Mouse (Mus musculus) layer of hippocampus, postnatal 25 days (tissue): Measurements from ENCODE around the gene Myl7. TPM values are rescaled to one million over a fixed set of nuclear protein-coding genes. Genes with fewer than 3 reads are reported as not detected.
A peak's percentile ranks its signal among the peaks of the same experiment; 100 is the strongest.

Experiments used
- DNase-seq, 2 experiments: peaks; one replicate each; pipeline ENCODE4 v3.0.0; 2022; ENCODE audit warnings: mixed read lengths in 2 of 2, low spot score in 1 of 2; ENCODE audit errors: extremely low spot score in 1 of 2
- total RNA-seq, 2 experiments: library from RNA; stranded (reverse); gene quantifications; 2 replicates each; pipeline ENCODE4 v1.2.3; 2021

The Myl7 gene
- total RNA-seq, 2 experiments from 2014 or later, result not detected

DNA sequence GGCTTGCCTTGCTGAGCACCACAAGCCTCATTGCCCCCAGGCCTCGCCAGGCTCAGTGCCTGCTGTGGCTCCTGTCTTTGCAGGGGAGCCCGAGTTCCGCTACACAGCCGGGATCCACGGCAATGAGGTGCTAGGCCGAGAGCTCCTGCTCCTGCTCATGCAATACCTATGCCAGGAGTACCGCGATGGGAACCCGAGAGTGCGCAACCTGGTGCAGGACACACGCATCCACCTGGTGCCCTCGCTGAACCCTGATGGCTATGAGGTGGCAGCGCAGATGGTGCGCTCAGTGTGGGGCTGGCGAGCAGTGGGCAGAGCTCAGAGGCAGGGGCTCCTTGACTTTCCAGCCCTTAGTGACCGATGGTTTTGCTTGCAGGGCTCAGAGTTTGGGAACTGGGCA is 29.3 kb downstream of the Myl7 start:
- no peak for DNase-seq

DNA sequence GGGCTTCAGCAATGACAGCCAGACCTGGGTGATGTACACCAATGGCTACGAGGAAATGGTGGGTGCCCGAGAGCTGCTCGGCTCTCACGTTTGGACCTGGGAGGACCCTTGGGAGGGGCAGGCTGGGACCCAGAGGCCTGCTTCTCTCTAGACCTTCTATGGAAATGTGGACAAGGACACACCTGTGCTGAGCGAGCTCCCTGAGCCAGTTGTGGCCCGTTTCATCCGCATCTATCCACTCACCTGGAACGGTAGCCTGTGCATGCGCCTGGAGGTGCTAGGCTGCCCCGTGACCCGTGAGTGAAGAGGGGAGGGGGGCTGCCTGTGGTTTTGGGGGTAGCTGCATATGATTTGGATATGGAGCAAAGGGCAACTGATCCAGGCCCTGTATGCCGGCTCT is 30.3 kb downstream of the Myl7 start:
- DNase-seq, result no peak

DNA sequence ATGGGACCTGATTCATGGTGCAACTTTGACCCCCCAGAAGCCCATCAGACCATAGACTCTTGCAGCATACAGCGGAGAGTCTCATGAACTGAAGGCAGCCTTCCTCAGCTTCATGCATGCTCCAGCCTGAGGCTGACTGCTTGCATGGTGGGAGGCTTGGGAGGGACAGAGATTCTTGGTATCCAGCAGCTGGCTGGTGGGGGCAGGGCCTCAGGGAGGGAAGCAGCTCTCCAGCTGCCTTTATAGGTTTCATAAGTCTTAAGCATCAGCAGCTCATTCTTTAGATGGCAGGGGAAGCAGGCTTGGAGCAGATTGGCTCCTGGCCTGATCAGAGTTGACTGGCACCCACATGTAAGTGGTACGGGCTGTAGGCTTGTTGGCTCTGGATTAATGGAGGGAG is 31.4 kb downstream of the Myl7 start:
- DNase-seq, result no peak

DNA sequence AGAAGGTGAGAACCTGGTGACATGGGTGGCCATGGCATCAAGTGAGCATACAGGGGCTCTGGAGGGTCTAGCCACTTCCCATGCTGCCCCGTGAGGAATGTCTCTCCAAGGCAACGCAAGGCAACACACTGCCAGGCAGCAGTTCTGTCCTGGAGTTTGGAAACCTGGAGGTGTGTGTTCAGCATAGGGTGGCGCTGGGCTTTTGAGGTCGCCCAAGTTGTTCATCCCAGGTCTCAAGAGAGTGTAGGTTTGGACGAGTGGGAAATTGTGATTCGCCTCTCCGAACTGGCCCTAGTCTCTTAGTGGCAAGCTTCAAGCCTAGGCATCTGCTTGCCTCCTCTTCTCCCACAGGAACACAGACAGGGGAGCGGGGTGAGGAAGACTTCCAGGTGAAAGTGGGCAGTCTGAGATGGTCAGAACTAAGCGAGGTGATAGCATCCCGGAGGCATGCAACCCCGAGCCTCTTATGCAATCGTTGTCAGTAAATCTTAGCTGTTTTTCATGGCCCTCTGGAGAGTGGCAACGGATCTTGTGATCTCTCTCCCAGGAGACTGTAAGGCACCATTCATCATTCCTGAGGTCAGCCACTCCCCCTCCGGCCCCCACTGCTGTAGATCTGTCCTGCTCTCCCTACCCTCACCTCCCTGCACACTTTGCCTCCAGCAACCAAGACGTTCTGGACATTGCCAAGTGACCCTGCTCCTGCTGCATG is 36.0 kb downstream of the Myl7 start:
- DNase-seq, result no peak

DNA sequence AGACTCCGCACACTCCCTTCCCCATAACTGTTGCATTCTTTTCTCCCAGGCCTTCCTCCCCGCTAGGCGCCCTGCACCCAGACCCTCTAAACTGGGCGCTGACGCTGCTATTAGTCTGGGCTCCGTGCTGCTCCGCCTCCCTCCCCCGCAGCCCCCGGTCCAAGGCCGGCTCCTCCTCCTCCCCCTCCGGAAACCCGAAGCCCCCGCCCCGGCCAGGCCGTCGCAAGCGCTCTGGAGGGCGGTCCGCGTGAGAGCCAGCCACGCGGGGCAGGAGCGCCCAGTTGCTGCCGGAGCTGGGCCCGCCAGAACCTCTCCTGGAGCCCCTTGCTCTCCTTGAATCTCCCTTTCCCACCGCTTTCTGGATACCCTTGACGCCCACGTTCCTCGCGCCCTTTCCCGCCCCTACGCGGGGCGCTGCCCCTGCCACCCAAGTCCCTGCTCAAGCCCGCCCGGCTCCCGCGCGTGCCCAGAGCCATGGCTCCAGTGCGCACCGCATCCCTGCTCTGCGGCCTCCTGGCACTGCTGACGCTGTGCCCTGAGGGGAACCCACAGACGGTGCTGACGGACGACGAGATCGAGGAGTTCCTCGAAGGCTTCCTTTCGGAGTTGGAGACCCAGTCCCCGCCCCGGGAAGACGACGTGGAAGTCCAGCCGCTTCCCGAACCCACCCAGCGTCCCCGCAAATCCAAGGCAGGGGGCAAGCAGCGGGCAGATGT is 36.7 kb downstream of the Myl7 start, which contains the start of gene Aebp1:
Gene Aebp1, plus strand, starts transcription at position 270 of the 716 bp plus-strand sequence.
- no peak for DNase-seq

DNA sequence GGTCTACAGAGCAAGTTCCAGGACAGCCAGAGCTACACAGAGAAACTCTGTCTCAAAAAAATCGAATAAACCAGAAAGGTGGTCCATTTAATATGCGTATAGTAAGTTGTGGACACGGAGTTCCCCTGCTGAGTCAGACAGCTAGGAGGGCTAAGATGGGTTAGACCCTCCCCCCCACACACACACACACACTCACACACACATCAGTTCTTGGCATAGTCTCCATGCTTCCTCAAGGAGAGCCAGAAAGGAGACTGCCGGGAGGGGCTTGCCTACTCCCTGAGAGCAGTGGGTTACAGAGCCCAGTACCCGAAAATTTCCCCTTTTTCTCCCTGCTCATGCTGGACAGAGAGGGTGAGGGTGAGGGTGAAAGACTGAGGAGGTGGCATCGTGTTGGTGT is 37.9 kb downstream of the Myl7 start:
- no peak for DNase-seq

DNA sequence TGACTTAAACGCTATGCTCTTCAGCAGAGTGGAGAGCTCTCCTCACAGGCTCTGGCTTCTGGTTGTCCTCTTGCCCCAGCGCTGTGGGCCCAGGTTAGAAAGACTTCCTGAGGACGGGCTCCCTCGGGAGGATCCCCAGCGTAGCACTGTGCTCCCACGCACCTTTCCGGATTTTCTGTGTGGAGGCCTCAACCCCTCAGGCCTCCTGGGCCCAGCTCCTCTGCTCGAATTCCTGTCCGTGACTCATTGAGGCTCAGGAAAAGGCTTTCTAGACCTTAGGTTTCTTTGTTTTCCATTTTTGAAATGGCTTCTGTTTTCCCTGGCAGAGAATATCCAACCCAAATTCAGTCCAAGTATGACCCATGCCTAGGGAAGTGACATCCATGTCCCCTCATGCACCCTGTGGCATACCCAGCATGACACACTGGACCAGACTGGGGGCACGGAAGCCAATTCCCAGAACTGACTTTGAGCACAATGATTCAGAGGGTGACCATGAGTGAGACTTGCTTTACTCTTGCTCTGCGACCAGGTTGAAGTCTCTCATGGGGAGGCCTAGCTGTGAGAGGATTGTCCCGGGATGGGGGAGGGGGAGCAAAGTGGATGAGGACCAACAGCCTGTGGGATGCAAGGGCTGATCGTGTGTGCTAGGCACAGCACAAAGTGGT is 38.6 kb downstream of the Myl7 start:
- no peak for DNase-seq

DNA sequence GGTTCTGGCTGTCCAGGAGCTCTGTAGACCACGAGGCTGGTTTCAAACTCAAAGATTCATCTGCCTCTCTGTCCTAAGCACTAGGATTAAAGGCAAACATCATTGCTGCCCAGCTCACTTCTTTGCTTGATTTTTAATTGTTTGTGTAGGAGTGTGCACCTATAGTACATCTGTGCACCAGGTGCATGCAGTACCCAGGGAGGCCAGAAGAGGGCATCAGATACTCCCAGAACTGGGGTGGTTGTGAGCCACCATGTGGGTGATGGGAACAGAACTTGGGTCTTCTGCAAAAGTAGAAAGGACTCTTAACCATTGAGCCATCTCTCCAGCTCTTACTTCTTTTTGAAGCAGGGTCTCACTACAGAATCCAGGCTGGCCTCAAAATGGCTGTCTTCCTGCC is 39.9 kb downstream of the Myl7 start:
- DNase-seq, result no peak

DNA sequence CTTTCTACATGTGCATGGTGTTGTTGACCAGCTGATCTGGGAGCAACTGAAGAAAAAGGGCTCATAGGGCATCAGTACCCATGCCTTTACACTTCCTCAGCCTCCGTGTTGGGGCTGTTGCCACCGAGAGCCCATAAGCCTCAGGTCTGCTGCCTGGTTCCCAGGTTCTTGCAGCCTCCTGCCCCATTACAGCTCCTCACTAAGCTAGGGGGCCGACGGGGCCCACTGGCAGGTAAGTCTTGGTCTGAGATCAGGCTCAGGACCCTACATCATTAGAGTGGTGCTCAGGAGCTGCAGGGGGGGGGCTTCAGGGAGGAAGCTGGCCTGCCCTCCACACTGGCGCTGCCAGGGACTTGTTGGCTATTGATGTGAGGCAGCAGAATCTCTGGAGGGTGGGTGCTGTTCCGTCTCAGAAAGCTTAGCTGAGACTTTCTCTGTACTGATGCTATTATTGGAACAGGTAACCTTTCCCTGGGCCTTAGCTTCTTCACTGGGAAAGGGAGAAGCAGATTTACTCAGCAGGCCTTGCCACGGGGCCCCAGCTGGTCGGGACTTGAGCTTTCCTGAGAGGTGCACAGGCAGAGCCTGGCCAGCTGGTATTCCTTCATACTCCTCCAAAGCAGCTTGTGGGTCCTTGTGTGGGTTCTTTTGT is 42.0 kb downstream of the Myl7 start:
- no peak for DNase-seq

DNA sequence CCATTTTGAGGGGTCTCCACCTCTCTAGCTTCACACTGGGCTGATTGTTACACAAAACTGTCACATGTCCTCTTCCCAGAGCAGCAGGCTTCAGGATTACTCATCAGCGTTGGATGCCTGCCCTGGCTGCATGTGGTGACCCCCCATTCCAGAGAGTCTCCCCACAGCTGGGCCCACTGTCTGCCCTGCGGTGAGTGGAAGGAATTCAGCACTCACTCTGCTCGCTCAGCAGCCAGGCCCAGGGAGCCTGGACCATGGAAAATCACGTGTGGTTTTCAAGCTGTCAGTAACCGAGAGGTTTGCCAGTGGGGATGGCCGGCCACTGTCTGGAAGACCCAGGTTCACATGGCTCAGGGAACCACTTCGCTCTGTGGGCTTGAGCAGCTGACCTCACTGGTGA is 42.7 kb downstream of the Myl7 start:
- peak in 1 of 2 experiments; percentile 31 for DNase-seq

DNA sequence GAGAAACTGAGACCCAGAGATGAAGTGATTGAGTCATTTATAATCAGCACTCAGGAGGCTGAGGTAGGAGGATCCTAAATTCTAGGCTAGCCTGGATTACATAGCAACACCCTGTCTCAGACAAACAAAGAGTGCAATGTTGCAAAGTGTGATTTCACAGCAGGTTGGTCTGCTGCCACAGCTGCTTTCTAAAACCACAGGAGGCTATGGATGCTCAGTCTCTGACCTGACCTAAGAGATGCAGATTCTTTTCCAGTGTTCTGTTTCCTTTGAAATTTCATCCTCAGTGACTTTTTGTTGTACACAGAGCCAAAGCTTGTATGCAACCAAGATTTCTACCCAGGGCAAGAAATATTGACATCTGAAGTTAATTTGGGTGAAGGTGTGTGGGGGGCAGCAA is 43.1 kb downstream of the Myl7 start:
- no peak for DNase-seq

DNA sequence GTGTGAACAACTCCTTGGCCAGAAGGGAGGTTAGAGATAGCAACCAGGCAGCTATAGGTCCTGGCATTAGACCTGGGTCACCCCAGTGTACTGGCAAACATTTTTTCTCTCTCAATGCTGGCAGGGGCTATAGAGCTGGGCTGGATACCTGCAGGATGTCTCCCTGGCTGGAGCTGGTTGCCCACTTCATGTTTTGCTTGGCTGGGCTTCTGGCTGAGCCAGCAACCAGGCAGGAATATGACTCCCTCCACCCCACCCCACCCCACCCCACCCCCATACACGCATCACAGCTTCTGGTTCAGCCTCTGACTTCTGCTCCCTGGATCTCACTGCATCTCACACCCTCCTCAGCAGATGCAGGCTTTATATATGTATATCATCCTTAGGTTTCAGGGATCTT is 46.3 kb downstream of the Myl7 start:
- no peak for DNase-seq

DNA sequence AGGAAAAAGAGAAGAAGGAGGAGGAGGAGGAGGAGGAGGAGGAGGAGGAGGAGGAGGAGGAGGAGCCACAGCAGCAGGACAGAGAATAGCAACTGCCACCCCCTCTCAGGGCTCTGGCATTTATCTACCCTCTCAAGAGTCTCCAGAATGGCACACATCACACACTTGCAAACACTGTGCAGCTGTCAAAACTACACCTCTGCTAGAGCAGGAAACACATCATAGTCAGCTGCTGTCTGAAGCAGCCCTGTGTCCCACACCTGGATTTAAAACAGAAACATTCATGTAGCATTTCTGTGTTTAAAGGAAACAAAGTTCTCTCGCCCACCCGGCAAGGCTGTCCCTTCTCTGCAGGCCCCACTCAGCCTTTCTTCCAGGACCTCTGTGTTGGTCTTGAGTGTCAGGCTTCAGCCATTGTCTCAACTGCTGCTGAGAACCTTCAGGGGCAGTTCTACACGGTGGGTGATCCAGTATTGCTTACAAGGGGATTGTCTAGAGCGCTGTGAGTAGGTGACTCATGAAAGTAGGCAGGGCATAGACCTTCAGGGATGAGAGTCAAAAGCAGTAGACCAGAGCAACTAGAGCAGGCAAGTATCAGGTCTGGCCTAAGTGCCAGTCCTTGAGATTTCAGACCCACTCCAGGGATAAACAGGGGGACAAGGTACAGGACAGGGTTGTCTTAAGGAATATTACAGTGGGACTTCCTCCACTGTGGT is 47.4 kb downstream of the Myl7 start:
- no peak for DNase-seq

DNA sequence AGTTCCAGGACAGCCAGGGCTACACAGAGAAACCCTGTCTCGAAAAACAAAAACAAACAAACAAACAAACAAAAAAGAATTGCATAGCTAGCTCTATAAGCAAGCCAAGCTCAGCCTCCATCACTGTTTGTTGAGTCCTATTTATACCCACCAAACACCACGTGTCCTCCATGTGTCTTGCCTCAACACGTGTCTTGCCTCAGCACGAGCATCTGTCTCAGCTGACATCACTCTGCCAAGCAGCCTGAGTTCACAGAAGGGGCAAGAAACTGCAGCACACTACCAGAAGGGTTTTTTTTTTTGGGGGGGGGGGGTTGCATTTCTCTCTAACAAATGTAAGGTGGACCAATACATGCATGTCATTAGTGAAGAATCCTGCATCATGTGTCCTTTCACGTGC is 48.1 kb downstream of the Myl7 start:
- DNase-seq, result no peak

DNA sequence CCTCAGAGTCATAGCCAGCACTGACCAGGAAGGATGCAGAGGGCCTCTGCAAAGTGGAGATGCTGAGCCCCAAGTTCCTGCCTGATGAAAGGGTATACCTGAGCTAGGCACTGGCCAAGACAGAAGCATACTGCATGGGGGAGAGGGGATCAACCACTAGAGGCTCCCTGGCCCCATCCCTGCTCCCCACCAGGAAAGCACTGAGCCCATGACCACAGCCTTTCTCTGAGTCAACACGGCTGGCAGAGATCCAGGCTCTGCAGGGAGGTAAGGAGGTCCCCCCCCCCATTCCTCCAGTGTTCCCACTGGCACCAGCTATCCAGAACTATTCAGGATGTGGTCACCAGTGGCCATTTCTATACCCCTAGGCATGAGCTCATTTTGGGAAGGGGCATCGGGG is 49.3 kb downstream of the Myl7 start:
- DNase-seq, result no peak

DNA sequence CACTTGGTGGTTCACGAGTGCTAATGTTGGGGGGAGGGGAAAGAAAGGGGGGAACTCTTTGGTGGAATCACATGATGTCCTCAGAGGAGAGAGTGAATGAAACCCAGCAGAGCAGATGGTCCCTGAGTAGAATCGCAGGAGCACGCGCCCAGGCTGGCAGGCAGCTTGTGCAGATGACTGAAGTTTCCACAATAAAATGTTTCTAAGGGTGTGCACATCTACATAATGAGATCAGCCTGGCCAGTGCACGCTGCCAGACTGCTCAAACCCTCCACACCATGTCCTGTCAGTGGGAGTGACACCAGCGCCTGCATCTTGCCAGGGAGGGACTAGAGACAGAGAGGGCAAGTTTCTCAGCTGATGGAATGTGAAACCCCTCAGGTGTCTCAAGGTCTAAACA is 49.8 kb downstream of the Myl7 start:
- peak; percentile 35 to 38 for DNase-seq

DNA sequence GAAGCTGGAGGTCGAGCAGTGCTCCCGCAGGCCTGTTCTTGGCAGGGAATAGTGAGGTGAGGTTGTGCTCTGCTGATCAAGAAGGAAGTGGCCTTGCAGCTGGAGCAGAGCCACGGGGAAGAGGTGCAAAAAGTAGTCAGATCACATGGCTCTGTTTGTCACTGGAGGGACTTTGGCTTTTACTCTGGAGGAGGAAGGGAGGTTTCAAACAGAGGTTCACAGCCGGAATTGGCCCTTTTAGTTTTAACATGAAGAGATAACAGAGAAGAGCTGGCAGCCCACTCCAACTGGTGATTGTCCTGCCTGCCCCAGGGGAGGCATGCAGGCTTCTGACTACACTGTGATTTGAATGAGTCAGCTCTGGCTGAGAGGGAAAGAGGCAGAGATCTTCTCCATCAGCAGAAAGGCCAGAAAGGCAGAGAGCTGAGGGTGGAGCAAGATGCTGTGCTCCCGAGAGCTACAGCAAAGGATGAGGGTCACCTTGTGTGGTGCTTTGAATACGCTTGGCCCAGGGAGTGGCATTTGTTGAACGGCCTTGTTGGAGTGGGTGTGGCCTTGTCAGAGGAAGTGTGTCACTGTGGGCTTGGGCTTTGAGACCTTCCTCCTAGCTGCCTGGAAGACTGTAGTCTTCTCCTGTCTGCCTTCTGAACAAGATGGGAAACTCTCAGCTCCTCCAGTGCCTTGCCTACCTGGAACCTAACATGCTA is 51.8 kb downstream of the Myl7 start:
- no peak for DNase-seq
